Mouse (Mus musculus): ENCODE measurements at regions not wholly inside any gene's neighbourhood (a gene's known extent, or its start where the extent isn't known, plus 50 kb on each side); places are given as distances from the start of the nearest gene placed in this dataset.

DNA sequence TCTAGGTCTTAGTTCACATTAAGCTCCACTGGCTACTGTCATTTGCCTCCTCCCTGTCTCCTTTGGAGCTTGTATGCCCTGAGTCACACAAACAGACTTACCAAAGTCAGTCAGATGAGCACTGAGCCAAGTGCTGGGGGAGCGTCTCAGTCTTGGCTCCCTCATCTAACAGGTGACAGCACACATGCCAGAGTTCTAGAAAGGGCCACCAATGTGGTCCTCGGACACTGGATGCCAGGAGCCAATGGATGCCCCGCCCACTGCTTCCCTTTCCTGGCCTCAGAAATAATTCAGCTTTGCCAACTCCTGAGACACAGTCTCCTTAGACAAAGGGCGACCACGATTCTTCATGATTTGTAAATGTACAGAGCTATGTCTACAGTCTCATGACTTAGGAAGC, 103.0 kb upstream of the Satb1 start:
- TF ChIP-seq POLR2A (IDR thresholded peaks at IDR 0.05; ENCODE audit: extremely low read depth, insufficient read depth, low read length): no peak
- TF ChIP-seq CTCF (IDR thresholded peaks at IDR 0.05; ENCODE audit: low read depth, low read length): no peak
